ENCODE assay signal across 21 mouse cellular contexts in the genomic region with DNA sequence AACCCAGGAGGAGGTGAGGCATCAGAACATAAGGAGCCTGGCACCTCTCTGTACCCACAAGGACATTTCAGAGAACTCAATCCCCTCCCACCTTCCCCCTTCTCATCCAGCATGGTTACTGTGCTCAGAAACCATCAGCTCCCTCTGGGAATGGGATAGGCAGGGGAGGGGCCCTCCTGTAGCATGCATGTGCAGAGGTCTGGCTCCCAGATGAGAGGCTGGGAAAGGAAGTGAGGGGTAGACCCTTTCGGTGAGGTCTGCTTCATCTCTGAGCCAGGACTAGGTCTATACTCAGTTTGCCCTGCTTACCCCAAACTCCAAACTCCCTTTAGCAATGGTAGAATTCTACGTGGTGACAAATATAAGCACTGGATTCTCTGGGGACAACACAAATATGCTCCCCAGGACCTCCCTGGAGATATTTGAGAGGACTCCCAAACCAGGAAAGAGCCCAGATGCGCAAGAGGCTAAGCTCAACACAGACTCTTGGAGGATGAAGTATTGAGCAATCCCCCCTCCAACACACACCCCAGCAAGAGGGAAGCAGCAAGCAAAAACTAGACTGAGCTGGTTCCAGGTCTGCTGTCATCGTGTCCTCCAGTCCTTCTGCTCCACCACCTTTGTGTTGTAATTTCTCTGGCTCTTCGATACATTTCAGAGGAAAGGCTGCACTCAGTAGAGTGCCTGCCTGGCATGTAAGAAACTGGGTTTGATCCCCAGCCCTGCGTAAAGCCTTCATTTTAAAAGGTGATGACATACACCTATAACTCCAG. TPM values are rescaled to one million over a fixed set of nuclear protein-coding genes. Genes with fewer than 3 reads are reported as not detected.
"Had no signal": no experiment of that assay in that cellular context is flagged by ENCODE, and none has a peak within 500 bp of the region (broad histone marks: within the 10 kb centered on the region; RNA-seq: fewer than 3 reads in every experiment).

No protein-coding gene starts in this region.

- H3K4me3 ChIP-seq: layer of hippocampus, adult 2 months; liver, embryonic 15.5 days; midbrain, embryonic 10.5 days had no signal

- H3K4me2 ChIP-seq: liver, embryonic 11.5 days; liver, embryonic 15.5 days had no signal

- H3K36me3 ChIP-seq: liver, embryonic 15.5 days; midbrain, embryonic 10.5 days had no signal

- H3K27ac ChIP-seq: kidney, postnatal 0 days; layer of hippocampus, adult 2 months; liver, embryonic 15.5 days; midbrain, embryonic 10.5 days had no signal

- H3K9ac ChIP-seq: liver, embryonic 15.5 days had no signal

- H3K9me3 ChIP-seq: liver, embryonic 15.5 days had no signal

- DNase-seq: kidney, adult 11 months; kidney, adult 9 months; kidney, postnatal 36 days; lung, adult 2 months; lung, postnatal 36 days; right cerebral cortex, adult 18-20 months; thymus, adult 18-20 months; thymus, postnatal 25 days had no signal

- ATAC-seq: lung, postnatal 0 days; midbrain, embryonic 16.5 days had no signal

RNA-seq across cellular contexts. Expression of a gene that starts 3.1 kb away (rescaled TPM):
- total RNA-seq: layer of hippocampus, adult 2 months; layer of hippocampus, postnatal 10 days; left cerebral cortex, postnatal 36 days; megakaryocyte, adult 5-6 weeks had no signal
- polyA plus RNA-seq: kidney, postnatal 0 days; liver, embryonic 11.5 days; liver, embryonic 15.5 days; lung, adult 2 months; lung, postnatal 0 days; midbrain, embryonic 16.5 days; neural tube, embryonic 14.5 days; urinary bladder, adult 2 months had no signal

RNA-seq across cellular contexts. Expression of a gene that starts 30.3 kb away (rescaled TPM):
- total RNA-seq: layer of hippocampus, adult 2 months; layer of hippocampus, postnatal 10 days; left cerebral cortex, postnatal 36 days; megakaryocyte, adult 5-6 weeks had no signal
- polyA plus RNA-seq: kidney, postnatal 0 days; limb, embryonic 14.5 days; liver, embryonic 11.5 days; lung, postnatal 0 days; midbrain, embryonic 10.5 days; midbrain, embryonic 16.5 days; neural tube, embryonic 14.5 days; urinary bladder, adult 2 months had no signal

RNA-seq across cellular contexts. Expression of a gene that starts 34.9 kb away (rescaled TPM):
- total RNA-seq: left cerebral cortex, postnatal 36 days; megakaryocyte, adult 5-6 weeks had no signal
- polyA plus RNA-seq: liver, embryonic 11.5 days; liver, embryonic 15.5 days; midbrain, embryonic 10.5 days; midbrain, embryonic 16.5 days; neural tube, embryonic 14.5 days; urinary bladder, adult 2 months had no signal

RNA-seq across cellular contexts. Expression of a gene that starts 51.9 kb away (rescaled TPM):
- total RNA-seq: layer of hippocampus, adult 2 months; layer of hippocampus, postnatal 10 days; left cerebral cortex, postnatal 36 days; megakaryocyte, adult 5-6 weeks had no signal
- polyA plus RNA-seq: kidney, postnatal 0 days; limb, embryonic 14.5 days; lung, adult 2 months; lung, postnatal 0 days; midbrain, embryonic 10.5 days; midbrain, embryonic 16.5 days; urinary bladder, adult 2 months had no signal

RNA-seq across cellular contexts. Expression of a gene that starts 54.5 kb away (rescaled TPM):
- total RNA-seq: layer of hippocampus, adult 2 months; layer of hippocampus, postnatal 10 days; left cerebral cortex, postnatal 36 days; megakaryocyte, adult 5-6 weeks had no signal
- polyA plus RNA-seq: limb, embryonic 14.5 days; liver, embryonic 15.5 days; lung, adult 2 months; midbrain, embryonic 10.5 days; urinary bladder, adult 2 months had no signal
